Comparison of ENCODE assay signal across 18 mouse cellular contexts in genomic region chr6:88151335-88151734, GRCm38 (mm10). TPM values are rescaled to one million over a fixed set of nuclear protein-coding genes. Genes with fewer than 3 reads are reported as not detected.
DNase-seq lines count a peak whose midpoint lies in the region; ATAC-seq and TF ChIP-seq lines count a peak whose summit lies in the region.
"Had no signal": no experiment of that assay in that cellular context is flagged by ENCODE, and none has a peak within 500 bp of the region (broad histone marks: within the 10 kb centered on the region; RNA-seq: fewer than 3 reads in every experiment).

No protein-coding gene starts in this region.

- DNase-seq in kidney, postnatal 0 days (ENCODE audit: low spot score): no peak
- DNase-seq in kidney, postnatal 14 days: no peak
- DNase-seq in testis, postnatal 14 days (ENCODE audit: low spot score): no peak
- peak; percentile 46 for DNase-seq in ES-E14 (ENCODE audit: low read depth, low spot score)
- no peak for DNase-seq in liver, postnatal 0 days
- DNase-seq in B cell, adult 2 months: no peak
- no peak for DNase-seq in right cerebral cortex, postnatal 36 days (ENCODE audit: low spot score in 2 of 2)
- DNase-seq: cerebellum, adult 8-10 months; kidney, adult 9 months; midbrain, embryonic 14.5 days; right cerebral cortex, postnatal 14 days; thymus, adult 18-20 months had no signal

- no peaks in the 10 kb centered on the region for H3K36me3 ChIP-seq in kidney, postnatal 0 days (ENCODE audit: insufficient read depth, low read length)
- no peaks in the 10 kb centered on the region for H3K36me3 ChIP-seq in testis, adult 2 months (ENCODE audit: control insufficient read depth, insufficient read depth, low read length)
- no peaks in the 10 kb centered on the region for H3K36me3 ChIP-seq in ES-E14 (ENCODE audit: control insufficient read depth, insufficient read depth, low read length, poor library complexity, severe bottlenecking)
- no peaks in the 10 kb centered on the region for H3K36me3 ChIP-seq in liver, postnatal 0 days (replicated peaks; ENCODE audit: insufficient read depth, low read length)
- H3K36me3 ChIP-seq: embryonic facial prominence, embryonic 15.5 days; forebrain, embryonic 12.5 days; limb, embryonic 15.5 days had no signal

- no peak overlapping the region for H3K4me3 ChIP-seq in kidney, postnatal 0 days (replicated peaks; ENCODE audit: low read depth, low read length)
- H3K4me3 ChIP-seq in testis, adult 2 months (ENCODE audit: control insufficient read depth, low read depth, low read length): no peak overlapping the region
- no peak overlapping the region for H3K4me3 ChIP-seq in ES-E14 (ENCODE audit: insufficient read depth in 1 of 2, low read depth in 1 of 2, low read length in 2 of 2, poor library complexity in 1 of 2, severe bottlenecking in 1 of 2)
- no peak overlapping the region for H3K4me3 ChIP-seq in liver, postnatal 0 days (ENCODE audit: low read depth, low read length)
- H3K4me3 ChIP-seq: embryonic facial prominence, embryonic 15.5 days; forebrain, embryonic 12.5 days; limb, embryonic 15.5 days had no signal

- no peak overlapping the region for H3K4me2 ChIP-seq in kidney, postnatal 0 days (ENCODE audit: low read length)
- H3K4me2 ChIP-seq in liver, postnatal 0 days (ENCODE audit: low read depth, low read length): no peak overlapping the region
- H3K4me2 ChIP-seq: embryonic facial prominence, embryonic 15.5 days; forebrain, embryonic 12.5 days; hindbrain, embryonic 14.5 days; limb, embryonic 15.5 days had no signal

- H3K9ac ChIP-seq in kidney, postnatal 0 days (ENCODE audit: low read depth, low read length): no peak overlapping the region
- no peak overlapping the region for H3K9ac ChIP-seq in ES-E14 (ENCODE audit: insufficient read depth, low read depth, low read length, poor library complexity, severe bottlenecking)
- H3K9ac ChIP-seq in liver, postnatal 0 days (replicated peaks): no peak overlapping the region
- H3K9ac ChIP-seq: embryonic facial prominence, embryonic 15.5 days; forebrain, embryonic 12.5 days; hindbrain, embryonic 14.5 days; limb, embryonic 15.5 days had no signal

- no peak for ATAC-seq in kidney, postnatal 0 days (replicated peaks; ENCODE audit: low FRiP score, low read depth)
- no peak for ATAC-seq in liver, postnatal 0 days

- no peak for TF ChIP-seq POLR2A in testis, adult 2 months (IDR thresholded peaks at IDR 0.05; ENCODE audit: control insufficient read depth, low read depth, low read length)

- H3K27ac ChIP-seq in kidney, postnatal 0 days: no peak overlapping the region
- no peak overlapping the region for H3K27ac ChIP-seq in testis, adult 2 months (ENCODE audit: control insufficient read depth, insufficient read depth, low read depth, low read length)
- no peak overlapping the region; the same call in 1 of the 2 replicates for H3K27ac ChIP-seq in ES-E14 (ENCODE audit: insufficient read depth, low read depth, low read length, poor library complexity, severe bottlenecking)
- H3K27ac ChIP-seq in liver, postnatal 0 days (ENCODE audit: low read depth): no peak overlapping the region
- H3K27ac ChIP-seq: forebrain, embryonic 12.5 days; hindbrain, embryonic 14.5 days; limb, embryonic 15.5 days; macrophage had no signal

- no peaks in the 10 kb centered on the region for H3K4me1 ChIP-seq in kidney, postnatal 0 days (replicated peaks; ENCODE audit: insufficient read depth, low read length)
- H3K4me1 ChIP-seq in testis, adult 2 months (ENCODE audit: control insufficient read depth, insufficient read depth, low read length): peaks cover 12% of the 10 kb centered on the region
- H3K4me1 ChIP-seq in ES-E14 (ENCODE audit: control insufficient read depth in 2 of 2, insufficient read depth in 2 of 2, low read length in 2 of 2, poor library complexity in 1 of 2): peaks cover 4 to 9% of the 10 kb centered on the region in 2 experiments; a peak in 2 of 4 replicates
- no peaks in the 10 kb centered on the region for H3K4me1 ChIP-seq in liver, postnatal 0 days (ENCODE audit: insufficient read depth)
- H3K4me1 ChIP-seq: forebrain, embryonic 12.5 days had no signal

- no peak for TF ChIP-seq EP300 in liver, postnatal 0 days (IDR thresholded peaks at IDR 0.05; ENCODE audit: low read depth)

- H3K9me3 ChIP-seq in kidney, postnatal 0 days (replicated peaks; ENCODE audit: low read length): no peaks in the 10 kb centered on the region
- H3K9me3 ChIP-seq in ES-E14 (ENCODE audit: control insufficient read depth, insufficient read depth, low read depth, low read length): no peaks in the 10 kb centered on the region
- no peaks in the 10 kb centered on the region for H3K9me3 ChIP-seq in liver, postnatal 0 days (ENCODE audit: low read length)
- H3K9me3 ChIP-seq: embryonic facial prominence, embryonic 15.5 days; forebrain, embryonic 12.5 days; limb, embryonic 15.5 days had no signal

- in situ Hi-C loops in ES-E14 (cut with MboI; ENCODE audit: low sequenced_read_pairs in 2 of 2, unreplicated experiment in 2 of 2): no loop called here

- peak; percentile 31; the same call in 1 of the 2 replicates for TF ChIP-seq CTCF in kidney, postnatal 0 days (IDR thresholded peaks at IDR 0.05; ENCODE audit: low read depth)
- peak; percentile 35; the same call in 1 of the 2 replicates for TF ChIP-seq CTCF in testis, adult 2 months (IDR thresholded peaks at IDR 0.05; ENCODE audit: control insufficient read depth, insufficient read depth, insufficient replicate concordance, low read depth, low read length)
- peak; percentile 45 for TF ChIP-seq CTCF in liver, postnatal 0 days (IDR thresholded peaks at IDR 0.05; ENCODE audit: low read depth)

- H3K27me3 ChIP-seq in kidney, postnatal 0 days (ENCODE audit: insufficient read depth, low read length): no peaks in the 10 kb centered on the region
- no peaks in the 10 kb centered on the region for H3K27me3 ChIP-seq in testis, adult 2 months (ENCODE audit: control insufficient read depth, insufficient read depth, low read length)
- no peaks in the 10 kb centered on the region for H3K27me3 ChIP-seq in liver, postnatal 0 days (ENCODE audit: insufficient read depth, low read length)
- H3K27me3 ChIP-seq: embryonic facial prominence, embryonic 15.5 days; limb, embryonic 15.5 days had no signal

- WGBS in kidney, postnatal 0 days: 78% methylated on average over 4 of the region's 4 CpGs
- 71% methylated on average over 4 of the region's 4 CpGs for WGBS in liver, postnatal 0 days (ENCODE audit: insufficient replicate concordance)

TF ChIP-seq in ES-E14, 5 proteins besides CTCF, POLR2A, EP300 and RAD21:
- no peak for TF ChIP-seq ZNF384 (IDR thresholded peaks at IDR 0.05; ENCODE audit: low read depth, low read length)
- no peak for TF ChIP-seq CHD2 (IDR thresholded peaks at IDR 0.05; ENCODE audit: low read depth, low read length)
- no peak for TF ChIP-seq ZC3H11A (IDR thresholded peaks at IDR 0.05; ENCODE audit: borderline replicate concordance, low read depth, low read length)
- no peak for TF ChIP-seq MAFK (IDR thresholded peaks at IDR 0.05; ENCODE audit: insufficient read depth, low read depth, low read length)
- no peak for TF ChIP-seq HCFC1 (IDR thresholded peaks at IDR 0.05; ENCODE audit: borderline replicate concordance, insufficient read depth, low read length)

RNA-seq across cellular contexts. Expression of gene Gata2, which starts 42.4 kb away (rescaled TPM):
- polyA plus RNA-seq in kidney, postnatal 0 days (2015; fragmentation: Nextera tagmentation; extraction: Ambion mirVana): 56.3 and 64.3 TPM in 2 replicates
- 44.7 and 54.1 TPM in 2 replicates for polyA plus RNA-seq in testis, adult 2 months (2012; rRNA removed)
- total RNA-seq in ES-E14 (2012; rRNA removed): 1.3 and 5.4 TPM in 2 replicates
- 4.1 and 4.4 TPM in 2 replicates for polyA plus RNA-seq in liver, postnatal 0 days (2015; fragmentation: Nextera tagmentation; extraction: Ambion mirVana)
